Mouse (Mus musculus): Measurements from ENCODE around the gene Psmb11.

Psmb11 gene

DNA sequence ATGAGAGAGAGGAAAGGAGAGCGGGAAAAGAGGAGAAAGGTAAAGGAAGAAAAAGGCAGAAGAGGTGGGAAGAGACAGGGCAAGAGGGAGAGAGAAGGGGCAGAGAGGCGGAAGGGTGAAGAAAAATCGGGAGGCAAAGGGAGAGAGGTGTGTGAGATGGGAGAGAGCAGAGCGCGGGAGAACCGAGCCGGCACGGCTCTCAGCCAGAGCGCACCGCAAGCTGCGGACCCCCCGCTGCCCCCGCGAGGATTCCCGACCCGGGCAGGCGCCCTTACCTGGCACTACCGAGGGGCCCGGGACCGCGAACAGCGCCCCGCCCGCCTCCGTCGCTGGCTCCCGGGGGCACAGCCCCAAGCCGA, 19.7 kb downstream of the Psmb11 start, which contains the start of gene Gm17606:
Gene Gm17606, plus strand, starts transcription at position 7 of the 359 bp plus-strand sequence.
- DNase-seq (ENCODE audit: low read depth, low spot score): no peak

- DNase-seq (ENCODE audit: low read depth, low spot score): peak; percentile 76
These were observed 20.2 kb downstream of the Psmb11 start, which contains the start of gene Cdh24 for GRCm38 (mm10) chr14:54641305-54641969. TSS of gene Cdh24 (minus strand) at chr14:54641364.

GRCm38 (mm10) chr14:54642224-54642944, 21.2 kb downstream of the Psmb11 start:
- no peak for DNase-seq (ENCODE audit: low read depth, low spot score)

GRCm38 (mm10) chr14:54643011-54643410, 21.8 kb downstream of the Psmb11 start:
- DNase-seq (ENCODE audit: low read depth, low spot score): no peak

DNA sequence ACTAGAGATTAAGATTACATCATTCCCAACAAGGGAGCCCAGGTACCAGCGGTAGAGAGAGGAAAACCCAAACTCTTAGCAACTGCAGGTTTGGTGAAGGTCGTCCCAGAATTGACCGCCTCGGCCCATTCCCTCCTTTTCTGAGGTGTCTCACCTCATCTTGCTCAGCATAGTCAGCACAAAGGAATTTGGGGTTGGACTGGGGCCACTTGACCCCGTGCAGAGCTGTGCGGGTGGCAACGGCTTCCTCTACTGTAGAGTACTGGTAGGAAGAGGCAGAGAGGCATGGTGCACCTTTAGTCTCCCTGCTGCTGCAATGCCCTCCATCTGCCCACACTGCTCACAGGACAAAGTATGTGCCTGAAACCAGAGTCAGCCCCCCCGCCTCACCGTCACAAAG, 23.1 kb downstream of the Psmb11 start:
- DNase-seq (ENCODE audit: low read depth, low spot score): no peak

DNA sequence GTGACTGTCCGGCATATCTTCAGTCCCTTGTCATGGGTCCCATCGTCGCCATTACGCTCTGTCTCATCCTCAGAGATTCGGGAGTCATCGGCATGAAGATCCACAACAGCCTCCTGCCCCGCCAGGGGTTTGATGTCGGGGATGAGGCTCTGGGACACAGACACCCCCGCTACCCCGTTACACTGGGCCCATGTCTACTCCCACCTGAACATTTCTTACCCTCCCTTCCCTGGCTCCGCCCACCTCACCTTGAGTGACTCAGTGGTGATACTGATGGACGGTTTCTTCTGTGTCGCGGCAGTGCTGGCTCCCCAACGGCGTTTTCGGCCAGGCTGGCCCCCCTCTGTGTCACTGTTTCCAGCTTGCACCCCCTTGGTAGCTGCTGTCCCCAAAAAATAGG, 25.2 kb downstream of the Psmb11 start:
- DNase-seq (ENCODE audit: low read depth, low spot score): no peak

DNA sequence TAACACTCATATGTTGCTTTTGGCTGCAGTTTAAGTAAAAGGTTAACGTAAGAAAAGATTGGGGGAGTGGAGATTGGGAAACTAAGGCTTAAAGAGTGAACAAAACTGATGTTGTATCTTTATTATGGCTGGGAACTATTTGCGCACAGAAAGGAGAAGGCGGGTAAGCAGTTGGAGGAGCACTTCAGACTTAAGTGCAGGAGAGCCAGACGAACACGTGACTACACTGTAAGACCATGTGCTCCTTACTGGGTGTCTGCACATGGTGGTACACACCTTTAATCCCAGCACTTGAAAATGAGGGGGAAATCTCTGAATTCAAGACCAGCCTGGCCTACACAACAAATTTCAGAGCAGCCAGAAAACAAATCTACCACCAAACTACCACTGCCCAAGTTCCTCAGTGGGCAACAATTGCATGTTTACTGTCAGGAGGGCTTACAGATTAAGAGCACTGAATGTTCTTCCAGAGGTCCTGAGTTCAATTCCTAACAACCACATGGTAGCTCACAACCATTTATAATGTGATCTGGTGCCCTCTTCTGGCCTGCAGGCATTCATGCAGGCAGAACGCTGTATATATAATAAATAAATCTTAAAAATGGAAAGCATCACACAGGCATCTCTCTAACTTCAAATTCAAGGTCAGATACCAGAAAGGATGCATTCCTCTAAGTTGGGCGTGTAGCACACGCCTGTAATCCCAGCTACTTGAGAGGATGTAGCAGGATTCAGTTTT, 25.8 kb downstream of the Psmb11 start:
- DNase-seq (ENCODE audit: low read depth, low spot score): no peak

GRCm38 (mm10) chr14:54647900-54648299, 26.7 kb downstream of the Psmb11 start:
- DNase-seq (ENCODE audit: low read depth, low spot score): no peak

- peak; percentile 81 for DNase-seq (ENCODE audit: low read depth, low spot score)
These were observed 29.6 kb downstream of the Psmb11 start for GRCm38 (mm10) chr14:54650621-54651454.

GRCm38 (mm10) chr14:54651556-54651955, 30.3 kb downstream of the Psmb11 start:
- DNase-seq (ENCODE audit: low read depth, low spot score): no peak

GRCm38 (mm10) chr14:54652787-54653186, 31.6 kb downstream of the Psmb11 start:
- DNase-seq (ENCODE audit: low read depth, low spot score): no peak

GRCm38 (mm10) chr14:54653496-54653895, 32.3 kb downstream of the Psmb11 start:
- peak; percentile 71 for DNase-seq (ENCODE audit: low read depth, low spot score)

DNA sequence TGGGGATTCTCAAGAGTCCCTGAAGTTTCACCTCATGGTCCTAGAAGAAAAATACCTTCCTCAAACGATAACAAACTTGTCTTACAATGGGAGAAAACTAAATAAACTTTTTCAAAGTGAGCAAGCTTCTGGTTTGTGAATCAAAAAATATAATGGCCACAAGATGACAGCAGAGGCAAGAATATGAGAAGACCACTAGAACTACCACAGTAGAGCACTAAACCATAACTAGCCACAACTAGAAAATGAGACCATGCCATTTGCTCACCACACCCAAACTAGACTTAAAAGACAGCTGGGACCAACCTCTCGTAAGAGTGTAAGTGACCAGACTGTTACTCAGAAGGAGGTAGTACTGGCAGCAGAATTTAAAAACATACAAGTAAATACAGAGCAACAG, 38.8 kb downstream of the Psmb11 start:
- DNase-seq (ENCODE audit: low read depth, low spot score): no peak

GRCm38 (mm10) chr14:54664477-54665222, 43.4 kb downstream of the Psmb11 start:
- DNase-seq (ENCODE audit: low read depth, low spot score): no peak

GRCm38 (mm10) chr14:54669381-54669780, 48.1 kb downstream of the Psmb11 start:
- DNase-seq (ENCODE audit: low read depth, low spot score): no peak

DNA sequence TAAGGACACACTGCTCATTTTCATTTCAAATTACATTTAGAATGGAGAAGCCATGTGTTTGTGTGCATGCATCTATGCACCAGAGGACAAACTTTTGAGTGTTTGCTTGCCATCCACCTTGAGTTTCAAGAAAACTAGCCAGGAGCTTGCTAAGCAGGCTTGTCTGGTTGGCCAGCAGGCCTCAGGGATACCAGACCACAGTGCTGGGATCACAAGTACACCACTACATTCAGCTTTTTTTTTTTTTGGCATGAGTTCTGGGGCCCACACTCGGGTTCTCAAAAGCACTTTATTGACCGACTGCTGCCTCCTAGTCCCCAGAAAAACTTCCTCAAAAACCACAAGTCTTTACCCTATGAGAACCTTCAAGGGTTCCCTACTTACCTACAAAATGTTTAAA, 53.1 kb downstream of the Psmb11 start:
- DNase-seq (ENCODE audit: low read depth, low spot score): no peak

DNA sequence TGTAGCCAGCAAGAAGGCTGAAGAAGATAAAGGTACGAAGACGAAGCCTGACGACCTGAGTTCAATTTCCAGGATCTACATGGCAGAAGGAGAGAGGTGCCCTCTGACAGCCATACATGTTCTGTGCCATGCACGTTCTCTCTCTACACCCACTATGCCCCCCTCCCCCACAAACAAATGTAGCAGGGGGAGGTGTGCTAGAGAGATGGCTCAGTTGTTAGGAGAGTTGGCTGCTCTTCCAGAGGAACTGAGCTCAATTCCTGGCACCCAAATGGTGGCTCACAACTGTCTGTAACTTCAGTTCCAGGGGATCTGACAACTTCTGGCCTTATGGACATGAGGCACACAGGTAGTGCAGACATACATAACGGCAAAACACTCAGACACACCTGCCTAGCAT, 55.1 kb downstream of the Psmb11 start:
- no peak for DNase-seq (ENCODE audit: low read depth, low spot score)

DNA sequence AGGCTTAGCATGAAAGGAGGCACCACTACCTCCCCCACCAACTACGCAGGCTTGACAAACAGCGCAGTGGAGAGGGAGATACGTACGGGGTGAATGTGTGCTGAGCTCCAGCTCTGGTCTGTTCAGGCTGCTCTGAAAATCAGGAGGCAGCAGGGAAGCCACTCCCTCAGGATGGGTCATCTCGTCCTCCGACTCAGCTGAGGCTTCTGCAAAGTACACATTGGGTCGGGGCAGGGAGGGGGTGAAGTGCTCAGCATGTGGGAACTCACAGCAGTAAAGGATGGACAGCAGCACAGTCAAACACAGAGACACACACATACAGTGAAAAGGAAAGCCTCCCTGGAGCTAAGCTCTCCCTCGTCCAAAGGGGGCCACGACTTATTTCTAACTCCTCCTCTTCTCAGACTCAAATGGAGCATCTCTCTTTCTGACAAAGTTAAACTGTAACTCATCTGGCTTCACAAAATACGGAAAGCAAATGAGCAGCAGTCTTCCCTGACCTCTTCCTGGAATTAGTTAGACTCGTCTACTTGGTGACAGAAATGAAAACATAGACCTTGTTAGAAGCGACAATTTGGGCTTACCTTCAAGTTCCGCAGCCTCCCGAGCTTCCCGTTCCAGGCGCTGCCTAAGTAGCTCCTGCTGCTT, 57.5 kb downstream of the Psmb11 start:
- DNase-seq (ENCODE audit: low read depth, low spot score): no peak

Data from WW6 (cell line).